25 mouse cellular contexts compared by ENCODE assay signal in the genomic region with DNA sequence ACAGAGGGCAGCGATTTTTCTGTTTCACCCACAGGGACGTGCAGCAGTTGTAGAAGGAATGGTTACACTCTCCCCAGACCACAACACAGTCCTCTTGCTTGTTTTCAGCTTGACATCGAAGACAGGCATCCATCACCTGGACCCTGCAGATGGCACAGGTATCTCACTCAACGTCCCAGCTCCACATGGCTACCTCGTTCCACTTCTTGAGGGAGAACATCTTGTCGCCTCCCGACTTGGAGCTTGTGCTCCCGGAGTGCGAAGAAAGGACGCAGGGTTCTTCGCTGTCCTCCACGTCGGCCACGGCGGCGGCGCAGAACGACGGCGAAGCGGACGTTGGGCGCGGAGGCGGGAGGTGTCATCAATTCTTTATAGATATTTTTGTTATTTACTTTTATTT. TPM values are rescaled to one million over a fixed set of nuclear protein-coding genes. Genes with fewer than 3 reads are reported as not detected.
"Had no signal": no experiment of that assay in that cellular context is flagged by ENCODE, and none has a peak within 500 bp of the region (broad histone marks: within the 10 kb centered on the region; RNA-seq: fewer than 3 reads in every experiment).

No protein-coding gene starts in this region.

- H3K36me3 ChIP-seq: neural tube, embryonic 12.5 days; neural tube, embryonic 13.5 days; neural tube, embryonic 15.5 days; stomach, embryonic 15.5 days had no signal

- H3K9me3 ChIP-seq: neural tube, embryonic 12.5 days; neural tube, embryonic 13.5 days; neural tube, embryonic 15.5 days; stomach, embryonic 15.5 days had no signal

- H3K27me3 ChIP-seq: neural tube, embryonic 12.5 days; neural tube, embryonic 13.5 days; neural tube, embryonic 15.5 days; stomach, embryonic 15.5 days had no signal

- H3K4me3 ChIP-seq: neural tube, embryonic 12.5 days; neural tube, embryonic 13.5 days; neural tube, embryonic 15.5 days; stomach, embryonic 15.5 days had no signal

- H3K27ac ChIP-seq: neural tube, embryonic 12.5 days; neural tube, embryonic 13.5 days; neural tube, embryonic 15.5 days; stomach, embryonic 15.5 days; stomach, postnatal 0 days had no signal

- DNase-seq: retina, postnatal 1 day; right cerebral cortex, adult 18-20 months; right cerebral cortex, postnatal 14 days; right cerebral cortex, postnatal 25 days; right cerebral cortex, postnatal 4 days; spleen, adult 18-20 months; thymus, adult 18-20 months; thymus, adult 2 months; thymus, postnatal 14 days; thymus, postnatal 25 days; thymus, postnatal 36 days; thymus, postnatal 4 days had no signal

- H3K4me1 ChIP-seq: neural tube, embryonic 12.5 days; neural tube, embryonic 13.5 days; neural tube, embryonic 15.5 days; stomach, embryonic 15.5 days had no signal

RNA-seq across cellular contexts. Expression of gene Cga, which starts 47.5 kb away (rescaled TPM):
- total RNA-seq: neutrophil, adult 5-6 weeks had no signal
- polyA plus RNA-seq: neural tube, embryonic 11.5 days; neural tube, embryonic 12.5 days; neural tube, embryonic 14.5 days; small intestine, adult 2 months; spleen, adult 2 months; stomach, embryonic 14.5 days; stomach, embryonic 15.5 days; stomach, embryonic 16.5 days; urinary bladder, adult 2 months had no signal
